Mouse (Mus musculus) embryonic facial prominence, embryonic 13.5 days (tissue): ENCODE results near the gene Snrk. TPM values are rescaled to one million over a fixed set of nuclear protein-coding genes. Genes with fewer than 3 reads are reported as not detected.

ENCODE experiments used
- ATAC-seq: fragments of 200-750 bp; cut with Nextera tagmentation; 2 replicates; pipeline ENCODE4 v1.8.0; 2017; ENCODE audit warnings: low read depth; ENCODE audit not compliant: insufficient number of reproducible peaks, insufficient read depth, low FRiP score, low TSS enrichment
- H3K27ac ChIP-seq: fragments of 300-500 bp; sonication (generic); 2 replicates; pipeline ENCODE4 v1.5.1; 2015; ENCODE audit warnings: moderate library complexity, mild to moderate bottlenecking, inconsistent platforms
- H3K27me3 ChIP-seq: fragments of 300-500 bp; sonication (generic); 2 replicates; pipeline ENCODE4 v1.6.1; 2015; ENCODE audit warnings: mild to moderate bottlenecking, inconsistent platforms
- H3K36me3 ChIP-seq: fragments of 300-500 bp; sonication (generic); 2 replicates; pipeline ENCODE4 v1.6.1; 2015; ENCODE audit warnings: mild to moderate bottlenecking, inconsistent platforms
- H3K4me1 ChIP-seq: fragments of 300-500 bp; sonication (generic); 2 replicates; pipeline ENCODE4 v1.6.1; 2015; ENCODE audit warnings: inconsistent platforms
- H3K4me2 ChIP-seq: fragments of 300-500 bp; sonication (generic); 2 replicates; pipeline ENCODE4 v1.6.1; 2015; ENCODE audit warnings: moderate library complexity, mild to moderate bottlenecking, inconsistent platforms
- H3K4me3 ChIP-seq: fragments of 300-500 bp; sonication (generic); 2 replicates; pipeline ENCODE4 v1.5.1; 2015; ENCODE audit warnings: mild to moderate bottlenecking, inconsistent platforms
- H3K9ac ChIP-seq: fragments of 300-500 bp; sonication (generic); 2 replicates; pipeline ENCODE4 v1.6.1; 2015; ENCODE audit warnings: mild to moderate bottlenecking, inconsistent platforms
- H3K9me3 ChIP-seq: fragments of 300-500 bp; sonication (generic); 2 replicates; pipeline ENCODE4 v1.6.1; 2016; ENCODE audit warnings: inconsistent platforms
- WGBS: fragments of 180-500 bp; shearing (Covaris S2); methylation state at CpG from one replicate; pipeline ENCODE4 v1.1.7; 2015; ENCODE audit warnings: mixed read lengths; 5-methylcytosine and 5-hydroxymethylcytosine counted together
- polyA plus RNA-seq: library from polyadenylated mRNA; unstranded; fragments of >200 nt; fragmentation: Nextera tagmentation; extraction: Ambion mirVana; gene quantifications from 2 replicates; pipeline ENCODE4 v1.2.1, GENCODE M21; 2015

Gene Snrk
- polyA plus RNA-seq, 1 experiment from 2014 or later: 54.2 TPM

- WGBS: 64% methylated on average over 8 of the region's 8 CpGs
- Histone ChIP-seq H3K27me3 (no peaks in the 10 kb centered on the region), H3K9ac (no peak overlapping the region), H3K4me3 (no peak overlapping the region), H3K4me1 (0 out of 2 replicates have a peak, but pooled peaks cover 7% of the 10 kb centered on the region), H3K9me3 (no peaks in the 10 kb centered on the region), H3K4me2 (no peak overlapping the region), H3K27ac (peak overlapping the region; percentile 34; the same call in 1 of the 2 replicates), H3K36me3 (no peaks in the 10 kb centered on the region)
- ATAC-seq: no peak
Measured at GRCm38 (mm10) chr9:122109553-122110225, 7.4 kb upstream of the Snrk start.

GRCm38 (mm10) chr9:122110508-122110907 lies 6.6 kb upstream of the Snrk start:
- WGBS: 64% methylated on average over 6 of the region's 6 CpGs
- no peak overlapping the region for H3K4me3 ChIP-seq
- H3K4me1 ChIP-seq: 0 out of 2 replicates have a peak, but pooled peaks cover 7% of the 10 kb centered on the region
- no peaks in the 10 kb centered on the region for H3K27me3 ChIP-seq
- no peaks in the 10 kb centered on the region for H3K36me3 ChIP-seq
- no peak for ATAC-seq
- no peak overlapping the region for H3K9ac ChIP-seq
- no peaks in the 10 kb centered on the region for H3K9me3 ChIP-seq
- H3K4me2 ChIP-seq: no peak overlapping the region
- H3K27ac ChIP-seq: peak overlapping the region; percentile 39; the same call in 1 of the 2 replicates

DNA sequence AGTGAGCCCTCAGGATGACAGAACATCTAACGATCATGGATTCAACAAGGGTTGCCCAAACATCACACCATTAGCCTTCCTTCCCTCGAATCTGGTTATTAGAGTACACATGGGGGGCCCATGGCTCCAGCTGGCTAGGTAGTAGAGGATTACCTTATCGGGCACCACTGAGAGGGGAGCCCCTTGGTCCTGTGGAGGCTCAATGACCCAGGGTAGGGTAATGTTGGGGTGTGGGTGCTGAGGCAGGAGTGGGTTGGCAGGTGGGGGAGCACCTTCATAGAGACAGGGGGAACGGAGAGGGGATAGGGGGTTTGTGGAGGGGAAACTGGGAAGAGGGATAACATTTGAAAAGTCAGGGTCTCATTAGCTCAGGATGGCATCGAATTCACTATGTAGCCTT lies 6.1 kb upstream of the Snrk start:
- Histone ChIP-seq H3K27ac (no peak overlapping the region), H3K36me3 (no peaks in the 10 kb centered on the region), H3K9ac (no peak overlapping the region), H3K27me3 (no peaks in the 10 kb centered on the region), H3K4me3 (no peak overlapping the region), H3K4me1 (0 out of 2 replicates have a peak, but pooled peaks cover 7% of the 10 kb centered on the region), H3K4me2 (no peak overlapping the region), H3K9me3 (no peaks in the 10 kb centered on the region)
- ATAC-seq: no peak
- 79% methylated on average over 5 of the region's 5 CpGs for WGBS

GRCm38 (mm10) chr9:122115552-122115951 lies 1.5 kb upstream of the Snrk start:
- ATAC-seq: no peak
- peaks cover 9% of the 10 kb centered on the region for H3K4me1 ChIP-seq
- H3K36me3 ChIP-seq: no peaks in the 10 kb centered on the region
- no peak overlapping the region for H3K27ac ChIP-seq
- no peak overlapping the region for H3K4me3 ChIP-seq
- no peaks in the 10 kb centered on the region for H3K9me3 ChIP-seq
- 63% methylated on average over 4 of the region's 4 CpGs for WGBS
- no peak overlapping the region for H3K9ac ChIP-seq
- no peak overlapping the region for H3K4me2 ChIP-seq
- H3K27me3 ChIP-seq: no peaks in the 10 kb centered on the region

- Histone ChIP-seq H3K4me1 (peaks cover 8% of the 10 kb centered on the region), H3K36me3 (0 out of 2 replicates have a peak, but pooled peaks cover 2% of the 10 kb centered on the region), H3K27ac (no peak overlapping the region), H3K9ac (no peak overlapping the region), H3K4me2 (no peak overlapping the region), H3K27me3 (no peaks in the 10 kb centered on the region), H3K4me3 (no peak overlapping the region), H3K9me3 (no peaks in the 10 kb centered on the region)
- 54% methylated on average over 1 of the region's 1 CpGs for WGBS
- ATAC-seq: no peak
Measured at GRCm38 (mm10) chr9:122116359-122116758, 707 bp upstream of the Snrk start.

DNA sequence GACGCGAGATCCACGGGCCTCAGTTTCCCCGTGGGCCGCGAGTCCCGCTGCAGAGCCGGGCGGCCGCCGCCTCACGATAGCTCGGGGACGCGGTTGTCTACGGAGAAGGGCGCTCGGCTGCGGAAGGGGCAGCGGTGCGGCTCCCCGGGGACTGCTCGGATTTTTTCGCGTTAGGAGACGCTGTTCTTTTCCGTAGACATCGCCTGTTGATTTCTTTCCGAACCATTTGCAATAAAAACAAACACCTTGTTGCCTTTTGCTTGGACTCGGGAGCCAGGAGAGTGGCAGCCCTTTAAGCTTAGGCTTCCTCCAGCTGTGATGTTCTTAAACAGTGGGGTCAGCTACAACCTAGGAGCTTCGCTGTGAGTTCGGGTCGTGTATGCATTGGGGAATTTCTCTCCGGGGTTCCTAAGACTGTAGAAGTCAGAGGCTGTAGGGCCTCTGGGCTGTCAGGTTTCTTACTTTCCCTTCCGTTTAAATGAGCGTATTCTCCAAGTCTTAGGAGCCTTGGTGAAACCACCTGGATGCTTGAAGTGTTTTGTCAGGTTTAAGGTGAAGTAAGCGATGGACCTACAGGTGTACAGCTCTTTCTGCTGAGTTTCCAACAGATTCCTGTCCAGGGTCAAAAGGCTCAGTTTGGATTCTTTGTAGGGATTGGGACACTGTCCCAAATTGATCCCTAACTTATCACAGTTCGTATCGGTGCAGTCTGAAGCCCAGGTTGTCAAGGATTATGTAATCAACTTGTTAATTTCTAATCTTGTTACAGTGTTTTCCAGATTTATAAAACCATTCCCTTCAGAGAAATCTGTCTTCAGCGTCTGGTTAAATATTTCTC lies 845 bp downstream of the Snrk start:
- Histone ChIP-seq H3K27ac (peak overlapping the region; percentile 88), H3K9ac (peak overlapping the region; percentile 95), H3K36me3 (0 out of 2 replicates have a peak, but pooled peaks cover 2% of the 10 kb centered on the region), H3K4me2 (peak overlapping the region; percentile 85), H3K4me3 (peak overlapping the region; percentile 93), H3K9me3 (no peaks in the 10 kb centered on the region), H3K27me3 (no peaks in the 10 kb centered on the region), H3K4me1 (peaks cover 8% of the 10 kb centered on the region)
- WGBS: 4% methylated on average over 40 of the region's 40 CpGs
- no peak for ATAC-seq

DNA sequence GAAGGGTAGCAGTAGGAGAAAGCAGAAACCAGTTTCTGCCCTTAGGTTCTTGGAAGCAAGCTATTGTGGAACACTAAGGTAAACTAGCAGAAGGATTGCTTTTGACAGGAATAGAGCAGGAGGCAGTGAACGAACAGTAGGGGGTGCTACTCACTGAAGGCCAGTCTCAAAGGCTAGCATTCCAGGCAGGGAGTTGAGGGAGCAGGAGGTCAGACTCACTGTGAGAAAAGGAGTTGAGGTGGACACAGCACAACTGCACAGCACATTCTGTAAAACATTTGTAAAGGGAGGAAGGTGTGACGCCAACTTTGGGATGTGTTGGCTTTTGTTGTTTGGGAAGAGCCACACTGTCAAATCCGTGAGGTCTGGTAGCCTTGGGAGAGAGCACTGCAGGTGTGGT lies 3.0 kb downstream of the Snrk start:
- ATAC-seq: no peak
- no peak overlapping the region for H3K9ac ChIP-seq
- peaks cover 12% of the 10 kb centered on the region for H3K4me1 ChIP-seq
- WGBS: 38% methylated on average over 3 of the region's 3 CpGs
- no peaks in the 10 kb centered on the region for H3K9me3 ChIP-seq
- no peak overlapping the region for H3K4me2 ChIP-seq
- H3K36me3 ChIP-seq: 0 out of 2 replicates have a peak, but pooled peaks cover 2% of the 10 kb centered on the region
- H3K4me3 ChIP-seq: no peak overlapping the region
- H3K27me3 ChIP-seq: no peaks in the 10 kb centered on the region
- no peak overlapping the region for H3K27ac ChIP-seq

DNA sequence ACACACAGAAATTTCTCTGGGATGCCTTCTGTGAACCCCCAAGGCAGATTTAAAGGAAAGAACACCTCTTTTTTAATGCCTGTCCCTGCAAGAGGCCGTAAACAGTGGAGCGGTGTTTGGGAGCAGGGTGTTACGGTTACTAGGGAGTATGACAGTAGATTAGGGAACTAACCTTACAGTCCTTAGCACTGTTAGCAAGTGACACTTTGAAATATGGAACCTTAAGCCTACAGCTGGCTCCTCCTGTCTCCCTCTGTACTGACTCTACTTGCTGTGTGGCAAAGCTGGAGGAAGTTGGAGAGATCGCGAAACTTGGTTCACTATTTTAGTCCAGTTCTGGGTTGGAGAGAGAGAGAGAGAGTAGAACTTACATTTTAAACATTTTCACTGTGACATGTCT lies 5.0 kb downstream of the Snrk start:
- H3K9ac ChIP-seq: no peak overlapping the region
- H3K9me3 ChIP-seq: no peaks in the 10 kb centered on the region
- H3K4me1 ChIP-seq: peaks cover 12% of the 10 kb centered on the region
- no peaks in the 10 kb centered on the region for H3K27me3 ChIP-seq
- no peak overlapping the region for H3K27ac ChIP-seq
- H3K4me2 ChIP-seq: no peak overlapping the region
- 87% methylated on average over 5 of the region's 5 CpGs for WGBS
- H3K4me3 ChIP-seq: no peak overlapping the region
- H3K36me3 ChIP-seq: 0 out of 2 replicates have a peak, but pooled peaks cover 2% of the 10 kb centered on the region
- no peak for ATAC-seq

- Histone ChIP-seq H3K4me1 (peaks cover 9% of the 10 kb centered on the region), H3K4me2 (no peak overlapping the region), H3K9ac (no peak overlapping the region), H3K9me3 (no peaks in the 10 kb centered on the region), H3K4me3 (no peak overlapping the region), H3K36me3 (0 out of 2 replicates have a peak, but pooled peaks cover 2% of the 10 kb centered on the region), H3K27ac (no peak overlapping the region), H3K27me3 (no peaks in the 10 kb centered on the region)
- ATAC-seq: no peak
- WGBS: 69% methylated on average over 5 of the region's 5 CpGs
Measured at GRCm38 (mm10) chr9:122123181-122123580, 6.1 kb downstream of the Snrk start.

- 0 out of 2 replicates have a peak, but pooled peaks cover 4% of the 10 kb centered on the region for H3K4me1 ChIP-seq
- no peak overlapping the region for H3K9ac ChIP-seq
- ATAC-seq: no peak
- WGBS: 61% methylated on average over 5 of the region's 5 CpGs
- H3K27me3 ChIP-seq: no peaks in the 10 kb centered on the region
- no peaks in the 10 kb centered on the region for H3K9me3 ChIP-seq
- no peak overlapping the region for H3K4me2 ChIP-seq
- H3K4me3 ChIP-seq: no peak overlapping the region
- H3K27ac ChIP-seq: no peak overlapping the region
- 0 out of 2 replicates have a peak, but pooled peaks cover 2% of the 10 kb centered on the region for H3K36me3 ChIP-seq
Measured at GRCm38 (mm10) chr9:122125723-122126290, 8.7 kb downstream of the Snrk start.

GRCm38 (mm10) chr9:122126790-122127189 lies 9.7 kb downstream of the Snrk start:
- H3K27ac ChIP-seq: no peak overlapping the region
- no peaks in the 10 kb centered on the region for H3K27me3 ChIP-seq
- ATAC-seq: no peak
- no peak overlapping the region for H3K4me2 ChIP-seq
- H3K9ac ChIP-seq: no peak overlapping the region
- no peaks in the 10 kb centered on the region; the same call in 1 of the 2 replicates for H3K36me3 ChIP-seq
- 80% methylated on average over 8 of the region's 8 CpGs for WGBS
- no peaks in the 10 kb centered on the region for H3K9me3 ChIP-seq
- 0 out of 2 replicates have a peak, but pooled peaks cover 4% of the 10 kb centered on the region for H3K4me1 ChIP-seq
- H3K4me3 ChIP-seq: no peak overlapping the region
